Mouse (Mus musculus): ENCODE measurements around the gene Frem2.

Frem2 gene

DNA sequence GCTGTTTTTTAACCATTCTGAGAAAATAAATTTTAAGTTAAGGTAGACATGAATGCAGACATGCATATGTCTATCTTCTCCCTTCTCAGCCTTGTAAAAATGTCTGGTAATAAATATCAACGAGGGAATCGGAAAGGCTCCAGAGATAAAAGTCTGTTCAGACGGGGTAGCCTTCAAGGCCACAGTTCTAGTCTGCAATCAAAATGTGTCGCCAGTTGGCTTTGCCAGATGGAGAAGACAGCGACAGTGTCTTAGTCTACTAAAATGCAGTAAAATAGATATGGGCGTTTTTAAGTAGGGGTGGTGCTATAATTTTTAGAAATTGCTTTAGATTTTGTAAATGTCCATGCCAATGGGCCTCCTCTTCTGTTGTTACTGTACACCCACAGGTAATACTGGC is 191.8 kb downstream of the Frem2 start:
- no peak for DNase-seq (ENCODE audit: low spot score)

DNA sequence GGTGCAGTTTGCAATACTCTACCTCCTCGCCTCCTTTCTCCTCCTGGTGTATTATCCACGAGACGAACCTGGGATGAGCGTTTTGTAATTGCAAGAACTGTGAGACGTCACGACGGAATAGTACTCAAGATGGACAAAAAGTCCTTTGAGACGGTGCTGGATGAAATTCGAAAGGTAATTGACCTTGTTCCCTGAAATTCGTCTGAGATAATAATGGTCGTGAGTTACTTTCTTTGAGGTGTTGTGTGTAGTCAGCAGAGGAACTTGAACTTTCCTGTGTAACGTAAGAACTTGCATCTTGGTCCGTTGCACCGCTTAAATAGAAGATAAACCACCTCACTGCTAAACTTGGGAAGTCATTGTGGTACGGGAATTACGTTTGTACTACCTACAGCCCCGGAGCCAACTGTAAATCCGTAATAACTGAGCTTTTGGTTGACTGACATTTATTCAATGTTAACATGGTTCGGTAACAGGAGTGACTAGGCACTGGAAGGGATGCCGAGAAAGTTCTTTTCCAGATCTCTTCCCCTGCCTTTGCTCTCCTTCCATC is 192.9 kb downstream of the Frem2 start:
- DNase-seq (ENCODE audit: low spot score): no peak

All from lung, postnatal 25 days (tissue).